8 mouse cellular contexts compared by ENCODE assay signal in the genomic region with DNA sequence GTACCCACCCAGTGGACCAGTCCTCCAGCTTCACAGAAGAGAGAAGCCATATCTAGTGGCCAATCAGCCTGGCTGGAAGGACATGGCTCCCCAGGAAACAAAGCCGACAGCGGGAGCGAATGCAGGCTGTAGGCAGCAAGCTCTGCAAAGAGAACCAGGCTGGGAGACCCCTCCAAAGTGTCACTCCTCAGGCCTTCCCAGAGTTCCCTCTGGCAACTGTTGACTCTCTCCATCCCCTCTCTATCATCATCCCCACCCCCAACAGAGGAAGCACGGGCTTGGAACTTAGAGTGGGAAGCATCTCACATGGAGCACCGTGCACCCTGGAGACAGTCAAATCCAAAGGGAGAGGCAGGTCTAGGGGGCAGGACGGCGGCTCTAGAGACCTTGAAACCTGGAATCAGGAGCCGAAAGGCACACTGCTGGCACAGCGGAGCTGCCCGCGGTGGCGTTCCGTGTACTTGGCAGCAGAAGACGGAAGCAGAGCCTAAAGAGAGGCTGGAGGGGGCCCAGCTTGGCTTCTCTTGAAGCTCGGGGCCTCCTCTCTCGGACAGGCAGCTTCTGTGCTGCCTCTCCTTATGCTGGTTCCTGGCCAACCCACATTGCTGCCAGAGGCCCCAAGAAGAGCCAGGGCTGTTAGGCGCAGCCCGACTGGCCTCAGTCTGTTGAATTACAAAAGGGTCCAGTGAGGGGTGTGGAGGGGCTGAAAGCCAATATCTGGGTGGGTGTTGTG. TPM values are rescaled to one million over a fixed set of nuclear protein-coding genes. Genes with fewer than 3 reads are reported as not detected.
DNase-seq lines count a peak whose midpoint lies in the region; ATAC-seq and TF ChIP-seq lines count a peak whose summit lies in the region.

No protein-coding gene starts in this region.

- 71% methylated on average over 18 of the region's 18 CpGs for WGBS in liver, embryonic 14.5 days (ENCODE audit: insufficient replicate concordance)

- TF ChIP-seq EP300 in liver, embryonic 14.5 days (IDR thresholded peaks at IDR 0.05; ENCODE audit: low read depth): no peak

- no peak for TF ChIP-seq CTCF in liver, embryonic 14.5 days (IDR thresholded peaks at IDR 0.05; ENCODE audit: low read depth)

- no peaks in the 10 kb centered on the region for H3K27me3 ChIP-seq in liver, embryonic 14.5 days (ENCODE audit: control insufficient read depth, insufficient read depth, low read length)

- peaks cover 51 to 61% of the 10 kb centered on the region in 2 experiments for H3K4me1 ChIP-seq in liver, embryonic 14.5 days (replicated peaks; ENCODE audit: control insufficient read depth in 2 of 2, insufficient read depth in 2 of 2, low read length in 1 of 2)

- H3K4me2 ChIP-seq in liver, embryonic 14.5 days (ENCODE audit: low read depth): no peak overlapping the region

- peak overlapping the region; percentile 92 for H3K27ac ChIP-seq in liver, embryonic 14.5 days

- DNase-seq in urinary bladder, adult 18-20 months (ENCODE audit: low spot score in 2 of 2): peak; percentile 6 to 15
- DNase-seq in urinary bladder, postnatal 10 days (ENCODE audit: low spot score): no peak
- peak; percentile 76 for DNase-seq in heart, postnatal 4 days
- no peak for DNase-seq in liver, embryonic 14.5 days (ENCODE audit: low read depth in 3 of 3, low spot score in 3 of 3)
- DNase-seq in right cerebral cortex, postnatal 36 days (ENCODE audit: low spot score in 2 of 2): peak; percentile 58 to 65
- DNase-seq in MN1 (ENCODE audit: low spot score): no peak

- no peaks in the 10 kb centered on the region for H3K36me3 ChIP-seq in liver, embryonic 14.5 days (replicated peaks; ENCODE audit: control insufficient read depth, insufficient read depth, low read depth)

- no peak overlapping the region for H3K4me3 ChIP-seq in liver, embryonic 14.5 days (ENCODE audit: insufficient read depth in 1 of 2, low read depth in 2 of 2, low read length in 2 of 2)

- ATAC-seq in frontal cortex, adult (ENCODE audit: low TSS enrichment): peak; percentile 62
- no peak for ATAC-seq in liver, embryonic 14.5 days (ENCODE audit: insufficient read depth)
- ATAC-seq in erythroblast, adult 5-6 weeks (replicated peaks; ENCODE audit: low FRiP score, poor library complexity, severe bottlenecking): no peak

- no peak overlapping the region for H3K9ac ChIP-seq in liver, embryonic 14.5 days (replicated peaks)

- H3K9me3 ChIP-seq in liver, embryonic 14.5 days (ENCODE audit: control insufficient read depth, low read length): no peaks in the 10 kb centered on the region

RNA-seq across cellular contexts. Expression of a gene that starts 41.3 kb away (rescaled TPM):
- total RNA-seq in heart, postnatal 4 days (2021): 10 to 100 TPM; 17.6 to 18.8 TPM
- polyA plus RNA-seq in liver, embryonic 14.5 days (2012; rRNA removed): 0.07 and 0.10 TPM in 2 replicates
- polyA plus RNA-seq in liver, embryonic 14.5 days (2014; fragmentation: Nextera tagmentation; extraction: Ambion mirVana): 0.13 TPM in 1 of 2 replicates, not detected in the other
- total RNA-seq in erythroblast, adult 5-6 weeks (2015; ENCODE audit: low replicate concordance): not detected in 2 replicates
- not detected in 2 replicates for total RNA-seq in erythroblast, adult 5-6 weeks (2017; ENCODE audit: low replicate concordance)

Comparison
In these comparisons a context has a peak if more than half of its experiments do, and no peak if none do; other contexts are left out.
1. DNase-seq: peak in urinary bladder, adult 18-20 months (2 of 2), heart, postnatal 4 days (single experiment) and right cerebral cortex, postnatal 36 days (2 of 2); none in urinary bladder, postnatal 10 days (single experiment), liver, embryonic 14.5 days (0 of 3) and MN1 (single experiment).
2. RNA of a gene that starts 41.3 kb away (total RNA-seq): 17.6 to 18.8 TPM in heart, postnatal 4 days; not detected in erythroblast, adult 5-6 weeks; every median in the first group is over 10 times any median in the second.